Mouse (Mus musculus) cerebellum, adult 2 months (tissue): Measurements from ENCODE around the gene Snorc.

ENCODE experiments used
- CTCF ChIP-seq: fragments of 200-500 bp; IDR thresholded peaks from 2 replicates; pipeline ENCODE4 v1.5.1; 2011; ENCODE audit warnings: low read depth, mild to moderate bottlenecking, control low read depth, low read length, moderate library complexity, borderline replicate concordance; ENCODE audit not compliant: insufficient read depth
- POLR2A ChIP-seq: fragments of 200-500 bp; IDR thresholded peaks from 2 replicates; pipeline ENCODE4 v1.6.1; 2011; ENCODE audit warnings: low read length, control low read depth, borderline replicate concordance; ENCODE audit not compliant: insufficient read depth

- TF ChIP-seq CTCF: no peak
- TF ChIP-seq POLR2A: no peak
Observed at GRCm38 (mm10) chr1:87505524-87505923, 35.5 kb downstream of the Snorc start.
